Mouse (Mus musculus) brain, embryonic 14.5 days (tissue): ENCODE results near the gene Chst3.

Source experiments
- CTCF ChIP-seq: fragments of 200-500 bp; IDR thresholded peaks from 2 replicates; pipeline ENCODE4 v1.5.1; 2012; ENCODE audit warnings: inconsistent platforms, mild to moderate bottlenecking, moderate library complexity, borderline replicate concordance; ENCODE audit not compliant: insufficient read depth, insufficient read length; ENCODE audit errors: extremely low read depth
- POLR2A ChIP-seq: fragments of 200-500 bp; IDR thresholded peaks from 2 replicates; pipeline ENCODE4 v1.6.1; 2012; ENCODE audit warnings: mild to moderate bottlenecking, inconsistent platforms, borderline replicate concordance; ENCODE audit not compliant: poor library complexity, insufficient read depth, insufficient read length, severe bottlenecking; ENCODE audit errors: extremely low read depth

GRCm38 (mm10) chr10:60158144-60158543 lies 60.9 kb downstream of the Chst3 start:
- TF ChIP-seq CTCF: no peak
- no peak for TF ChIP-seq POLR2A
